Mouse (Mus musculus) CH12.LX (cell line): Measurements from ENCODE around the gene Olfr646. TPM values are rescaled to one million over a fixed set of nuclear protein-coding genes. Genes with fewer than 3 reads are reported as not detected.

Experiments used
- polyA plus RNA-seq: library from polyadenylated mRNA; unstranded; fragments of >175 nt; gene quantifications from 2 replicates; pipeline ENCODE4 v1.2.1, GENCODE M21; 2012; ENCODE audit warnings: low read depth; ENCODE audit not compliant: insufficient read length
- total RNA-seq, 2 experiments: library from RNA; depleted of rRNA; stranded (reverse); fragments of 300-350 nt in 1 of 2; fragments of >200 nt in 1 of 2; gene quantifications; 2 replicates each; pipeline ENCODE4 v1.2.3; 2012 to 2014

Gene Olfr646
- total and polyA plus RNA-seq, 3 experiments, result not detected

Other genes with a start within 250 kb of the Olfr646 start
Only the 20 nearest of the 28 such genes appear.
- not detected in 2 replicates for gene Olfr632, start 170.5 kb upstream of the Olfr646 start, total RNA-seq (2012; rRNA removed)
- gene Olfr632, start 170.5 kb upstream of the Olfr646 start, total RNA-seq (2014; rRNA removed), result not detected in 2 replicates
- not detected in 2 replicates for gene Olfr632, start 170.5 kb upstream of the Olfr646 start, polyA plus RNA-seq
- gene Olfr633, start 160.4 kb upstream of the Olfr646 start, total RNA-seq (2012; rRNA removed), result not detected in 2 replicates
- not detected in 2 replicates for gene Olfr633, start 160.4 kb upstream of the Olfr646 start, total RNA-seq (2014; rRNA removed)
- gene Olfr633, start 160.4 kb upstream of the Olfr646 start, polyA plus RNA-seq, result not detected in 2 replicates
- gene Olfr635, start 133.7 kb upstream of the Olfr646 start, total RNA-seq (2012; rRNA removed), result not detected in 2 replicates
- gene Olfr635, start 133.7 kb upstream of the Olfr646 start, total RNA-seq (2014; rRNA removed), result not detected in 2 replicates
- gene Olfr635, start 133.7 kb upstream of the Olfr646 start, polyA plus RNA-seq, result 0.03 TPM in 1 of 2 replicates, not detected in the other
- gene Olfr638, start 106.1 kb upstream of the Olfr646 start, total RNA-seq (2012; rRNA removed), result not detected in 2 replicates
- not detected in 2 replicates for gene Olfr638, start 106.1 kb upstream of the Olfr646 start, total RNA-seq (2014; rRNA removed)
- gene Olfr638, start 106.1 kb upstream of the Olfr646 start, polyA plus RNA-seq, result not detected in 2 replicates
- not detected in 2 replicates for gene Olfr639, start 87.6 kb upstream of the Olfr646 start, total RNA-seq (2012; rRNA removed)
- not detected in 2 replicates for gene Olfr639, start 87.6 kb upstream of the Olfr646 start, total RNA-seq (2014; rRNA removed)
- not detected in 2 replicates for gene Olfr639, start 87.6 kb upstream of the Olfr646 start, polyA plus RNA-seq
- gene Olfr640, start 79.3 kb upstream of the Olfr646 start, total RNA-seq (2012; rRNA removed), result not detected in 2 replicates
- gene Olfr640, start 79.3 kb upstream of the Olfr646 start, total RNA-seq (2014; rRNA removed), result not detected in 2 replicates
- not detected in 2 replicates for gene Olfr640, start 79.3 kb upstream of the Olfr646 start, polyA plus RNA-seq
- not detected in 2 replicates for gene Olfr641, start 69.4 kb upstream of the Olfr646 start, total RNA-seq (2012; rRNA removed)
- not detected in 2 replicates for gene Olfr641, start 69.4 kb upstream of the Olfr646 start, total RNA-seq (2014; rRNA removed)
- gene Olfr641, start 69.4 kb upstream of the Olfr646 start, polyA plus RNA-seq, result not detected in 2 replicates
- not detected in 2 replicates for gene Olfr642, start 52.2 kb upstream of the Olfr646 start, total RNA-seq (2012; rRNA removed)
- not detected in 2 replicates for gene Olfr642, start 52.2 kb upstream of the Olfr646 start, total RNA-seq (2014; rRNA removed)
- not detected in 2 replicates for gene Olfr642, start 52.2 kb upstream of the Olfr646 start, polyA plus RNA-seq
- gene 4930516K23Rik, start 43.4 kb upstream of the Olfr646 start, total RNA-seq (2012; rRNA removed), result not detected in 2 replicates
- not detected in 2 replicates for gene 4930516K23Rik, start 43.4 kb upstream of the Olfr646 start, total RNA-seq (2014; rRNA removed)
- gene 4930516K23Rik, start 43.4 kb upstream of the Olfr646 start, polyA plus RNA-seq, result 0.04 TPM in 1 of 2 replicates, not detected in the other
- gene Olfr644, start 33.0 kb upstream of the Olfr646 start, total RNA-seq (2012; rRNA removed), result not detected in 2 replicates
- gene Olfr644, start 33.0 kb upstream of the Olfr646 start, total RNA-seq (2014; rRNA removed), result not detected in 2 replicates
- gene Olfr644, start 33.0 kb upstream of the Olfr646 start, polyA plus RNA-seq, result not detected in 2 replicates
- gene Olfr645, start 19.4 kb upstream of the Olfr646 start, total RNA-seq (2012; rRNA removed), result not detected in 2 replicates
- gene Olfr645, start 19.4 kb upstream of the Olfr646 start, total RNA-seq (2014; rRNA removed), result not detected in 2 replicates
- not detected in 2 replicates for gene Olfr645, start 19.4 kb upstream of the Olfr646 start, polyA plus RNA-seq
- not detected in 2 replicates for gene Ubqln5, start 25.0 kb downstream of the Olfr646 start, total RNA-seq (2012; rRNA removed)
- not detected in 2 replicates for gene Ubqln5, start 25.0 kb downstream of the Olfr646 start, total RNA-seq (2014; rRNA removed)
- gene Ubqln5, start 25.0 kb downstream of the Olfr646 start, polyA plus RNA-seq, result not detected in 2 replicates
- gene Olfr643, start 32.5 kb downstream of the Olfr646 start, total RNA-seq (2012; rRNA removed), result not detected in 2 replicates
- gene Olfr643, start 32.5 kb downstream of the Olfr646 start, total RNA-seq (2014; rRNA removed), result not detected in 2 replicates
- gene Olfr643, start 32.5 kb downstream of the Olfr646 start, polyA plus RNA-seq, result not detected in 2 replicates
- not detected in 2 replicates for gene Ubqln3, start 38.4 kb downstream of the Olfr646 start, total RNA-seq (2012; rRNA removed)
- gene Ubqln3, start 38.4 kb downstream of the Olfr646 start, total RNA-seq (2014; rRNA removed), result not detected in 2 replicates
- not detected in 2 replicates for gene Ubqln3, start 38.4 kb downstream of the Olfr646 start, polyA plus RNA-seq
- gene Ubqlnl, start 45.7 kb downstream of the Olfr646 start, total RNA-seq (2012; rRNA removed), result not detected in 2 replicates
- not detected in 2 replicates for gene Ubqlnl, start 45.7 kb downstream of the Olfr646 start, total RNA-seq (2014; rRNA removed)
- gene Ubqlnl, start 45.7 kb downstream of the Olfr646 start, polyA plus RNA-seq, result not detected in 2 replicates
- gene Olfm5, start 60.0 kb downstream of the Olfr646 start, total RNA-seq (2012; rRNA removed), result not detected in 2 replicates
- gene Olfm5, start 60.0 kb downstream of the Olfr646 start, total RNA-seq (2014; rRNA removed), result not detected in 2 replicates
- gene Olfm5, start 60.0 kb downstream of the Olfr646 start, polyA plus RNA-seq, result not detected in 2 replicates
- not detected in 2 replicates for gene Olfr648, start 78.5 kb downstream of the Olfr646 start, total RNA-seq (2012; rRNA removed)
- gene Olfr648, start 78.5 kb downstream of the Olfr646 start, total RNA-seq (2014; rRNA removed), result not detected in 2 replicates
- gene Olfr648, start 78.5 kb downstream of the Olfr646 start, polyA plus RNA-seq, result not detected in 2 replicates
- not detected in 2 replicates for gene Olfr649, start 91.1 kb downstream of the Olfr646 start, total RNA-seq (2012; rRNA removed)
- gene Olfr649, start 91.1 kb downstream of the Olfr646 start, total RNA-seq (2014; rRNA removed), result not detected in 2 replicates
- gene Olfr649, start 91.1 kb downstream of the Olfr646 start, polyA plus RNA-seq, result not detected in 2 replicates
- gene Trim6, start 113.9 kb downstream of the Olfr646 start, total RNA-seq (2012; rRNA removed), result not detected in 2 replicates
- gene Trim6, start 113.9 kb downstream of the Olfr646 start, total RNA-seq (2014; rRNA removed), result not detected in 2 replicates
- gene Trim6, start 113.9 kb downstream of the Olfr646 start, polyA plus RNA-seq, result 0.16 and 0.31 TPM in 2 replicates
- 3.8 and 4.5 TPM in 2 replicates for gene Trim34a, start 139.6 kb downstream of the Olfr646 start, total RNA-seq (2012; rRNA removed)
- gene Trim34a, start 139.6 kb downstream of the Olfr646 start, total RNA-seq (2014; rRNA removed), result 13.4 and 13.8 TPM in 2 replicates
- gene Trim34a, start 139.6 kb downstream of the Olfr646 start, polyA plus RNA-seq, result 7.0 and 7.5 TPM in 2 replicates